Mouse (Mus musculus): ENCODE measurements around the gene Lsg1.

Gene Lsg1

DNA sequence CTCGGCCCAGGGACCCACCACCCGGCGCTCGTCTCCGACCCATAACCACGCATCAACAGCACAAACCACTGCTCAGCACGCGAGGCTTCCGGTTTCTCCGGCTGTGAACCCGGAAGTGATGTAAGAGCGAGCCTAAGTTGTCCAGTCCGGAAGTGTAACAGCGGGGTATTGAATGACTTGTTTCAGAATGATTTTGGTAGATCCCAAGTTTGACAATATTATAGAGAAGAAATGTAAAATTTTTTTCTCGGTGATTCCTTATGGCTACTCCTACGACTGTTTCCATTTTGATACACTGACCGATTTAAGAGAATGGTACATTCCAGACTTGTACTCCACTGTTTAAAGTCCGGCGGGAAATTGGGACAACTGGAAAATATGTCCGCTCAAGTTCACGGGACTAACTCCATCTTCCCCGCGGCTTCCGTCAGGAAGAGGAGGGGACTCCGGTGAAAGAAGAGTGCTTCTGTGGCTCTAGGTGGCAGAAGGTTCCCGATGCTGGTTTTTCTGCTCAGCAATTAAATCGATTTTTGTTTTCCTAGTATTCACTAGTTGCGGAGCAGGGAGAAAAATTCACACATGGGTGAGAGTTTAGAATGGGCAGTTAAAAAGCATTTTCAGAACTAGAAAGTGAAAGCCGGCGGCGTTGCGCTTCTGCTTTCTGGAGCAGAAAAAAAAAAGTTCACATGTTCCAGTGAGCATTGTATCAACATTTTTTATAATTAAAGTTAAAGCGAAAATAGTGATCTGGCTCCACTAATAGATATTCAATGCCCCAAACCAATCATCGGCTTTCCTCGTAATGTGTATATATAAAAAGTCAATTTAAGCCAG lies at the start of gene Lsg1:
Gene Lsg1, minus strand, starts transcription at position 99 of the 834 bp plus-strand sequence.
- DNase-seq (ENCODE audit: low spot score), result peak; percentile 35

DNA sequence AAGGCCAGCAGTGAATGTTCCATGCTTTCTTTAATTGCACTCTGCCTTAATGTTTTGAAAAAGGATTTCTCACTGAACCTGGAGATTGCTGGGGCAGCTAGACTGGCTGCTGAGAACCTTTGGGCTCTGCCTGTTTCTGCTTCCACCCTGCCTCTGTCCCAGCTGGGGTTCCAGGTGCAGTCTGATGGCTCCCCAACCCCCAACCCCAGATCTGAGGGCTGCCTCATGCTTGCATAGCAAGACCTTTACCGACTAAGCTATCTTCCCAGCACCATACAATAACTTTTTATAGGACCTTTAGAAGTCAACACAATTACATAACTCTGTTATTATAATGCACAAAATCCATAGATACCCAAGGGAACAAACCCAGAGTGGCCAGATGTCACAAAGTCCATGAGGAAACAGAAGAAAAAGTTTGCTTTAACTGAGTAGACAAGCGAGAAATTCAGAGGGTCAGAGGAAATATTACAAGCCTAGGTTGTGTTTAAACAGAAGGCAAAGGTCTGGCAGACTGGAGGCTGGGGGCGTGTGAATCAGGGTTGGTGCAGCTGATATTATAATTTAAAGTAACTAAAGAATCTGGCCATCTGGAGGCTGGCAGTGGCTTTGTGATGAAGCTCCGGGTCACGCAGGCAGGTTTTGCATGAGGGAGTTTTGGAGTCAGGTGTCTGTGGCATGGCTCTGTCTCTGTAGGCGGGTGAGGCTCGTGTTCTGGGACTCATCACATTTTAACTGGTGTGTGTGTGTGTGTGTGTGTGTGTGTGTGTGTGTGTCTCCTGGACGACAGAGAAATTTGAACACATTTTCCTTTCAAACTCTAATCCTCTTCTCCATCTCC lies 46.7 kb upstream of the Lsg1 start:
- no peak for DNase-seq (ENCODE audit: low spot score)

DNA sequence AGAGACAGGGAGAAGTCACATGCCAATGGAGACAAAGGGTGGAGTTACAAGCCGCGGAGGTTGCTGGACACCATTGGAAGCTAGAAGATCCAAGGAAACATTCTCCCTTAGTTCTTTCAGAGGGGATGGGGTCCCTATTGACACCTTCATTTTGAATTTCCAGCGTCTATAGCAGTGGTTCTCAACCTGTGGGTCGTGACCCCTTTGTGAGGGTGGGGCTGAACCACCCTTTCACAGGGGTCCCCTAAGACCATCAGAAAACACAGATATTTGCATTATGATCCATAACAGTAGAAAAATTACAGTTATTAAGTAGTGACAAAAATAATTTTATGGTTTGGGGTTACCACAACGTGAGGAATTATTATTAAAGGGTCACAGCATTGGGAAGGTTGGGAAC lies 42.1 kb upstream of the Lsg1 start:
- no peak for DNase-seq (ENCODE audit: low spot score)

DNA sequence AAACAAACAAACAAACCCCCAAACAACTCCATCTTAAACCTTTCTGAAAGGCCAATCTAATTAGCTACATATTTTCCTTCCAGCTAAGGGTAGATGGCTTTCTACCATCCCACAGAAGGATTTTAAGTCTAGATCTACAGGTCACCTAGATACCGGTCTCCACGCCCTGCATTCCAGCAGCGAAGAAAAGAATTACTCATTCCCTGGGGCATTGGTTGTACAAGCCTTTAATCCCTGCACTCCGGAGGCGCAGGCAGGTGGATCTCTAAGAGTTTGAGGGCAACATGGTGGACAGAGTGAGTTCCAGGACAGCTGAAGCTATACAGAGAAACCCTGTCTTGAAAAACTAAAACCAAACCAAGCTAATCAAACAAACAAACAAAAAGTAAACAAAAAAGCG lies 41.0 kb upstream of the Lsg1 start:
- DNase-seq (ENCODE audit: low spot score), result no peak

DNA sequence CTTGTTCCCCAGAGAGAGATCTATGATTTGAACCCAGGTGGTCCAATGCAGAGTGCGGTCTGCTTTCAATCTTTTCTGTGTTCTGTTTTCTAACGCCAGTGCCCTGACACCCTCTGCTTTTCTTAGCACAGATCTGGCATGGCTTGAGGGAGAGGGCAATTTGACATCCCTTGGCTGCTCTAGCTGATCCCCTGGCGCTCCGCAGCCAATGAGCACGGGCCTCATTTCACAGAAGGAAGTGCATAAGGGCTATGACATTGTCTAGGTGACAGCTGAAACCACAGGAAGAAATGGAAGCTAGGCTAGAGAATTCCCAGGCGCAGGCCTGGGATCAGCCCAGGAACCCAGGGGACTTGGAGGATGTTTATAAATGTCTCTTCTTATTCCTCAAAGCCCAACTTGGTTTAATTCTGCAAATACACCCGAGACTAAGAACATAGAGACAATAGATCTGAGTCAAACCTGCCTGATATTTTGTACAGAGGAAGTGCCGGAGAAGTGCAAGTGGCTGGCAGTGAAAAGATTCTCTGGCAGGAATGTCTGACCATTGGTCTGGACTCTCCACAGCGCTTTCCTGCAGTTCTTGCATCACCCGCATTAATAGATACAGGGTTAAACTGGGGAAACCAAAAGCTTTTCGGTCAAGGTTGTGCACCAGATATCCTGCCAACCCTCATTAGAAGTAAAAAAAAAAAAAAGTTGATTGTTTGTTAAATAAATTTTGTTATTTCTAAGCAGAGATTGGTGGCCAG lies 40.4 kb upstream of the Lsg1 start:
- no peak for DNase-seq (ENCODE audit: low spot score)

DNA sequence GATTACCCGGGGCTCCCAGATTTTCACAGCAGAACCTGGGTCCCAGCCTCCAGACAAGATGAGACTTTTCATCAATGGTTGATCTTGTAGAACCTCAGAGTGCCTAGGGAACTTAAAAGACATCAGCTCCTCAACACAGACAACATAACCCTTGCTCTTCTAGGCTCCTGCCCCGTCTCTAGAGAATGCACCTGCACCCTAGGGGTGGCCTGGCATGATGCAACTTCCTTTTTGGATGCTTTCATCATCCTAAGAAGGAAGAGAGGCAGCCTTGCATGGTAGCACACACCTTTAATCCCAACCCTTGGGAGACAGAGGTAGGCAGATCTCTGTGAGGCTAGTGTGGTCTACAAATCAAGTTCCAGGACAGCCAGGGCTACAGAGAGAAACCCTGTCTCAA lies 37.2 kb upstream of the Lsg1 start:
- no peak for DNase-seq (ENCODE audit: low spot score)

DNA sequence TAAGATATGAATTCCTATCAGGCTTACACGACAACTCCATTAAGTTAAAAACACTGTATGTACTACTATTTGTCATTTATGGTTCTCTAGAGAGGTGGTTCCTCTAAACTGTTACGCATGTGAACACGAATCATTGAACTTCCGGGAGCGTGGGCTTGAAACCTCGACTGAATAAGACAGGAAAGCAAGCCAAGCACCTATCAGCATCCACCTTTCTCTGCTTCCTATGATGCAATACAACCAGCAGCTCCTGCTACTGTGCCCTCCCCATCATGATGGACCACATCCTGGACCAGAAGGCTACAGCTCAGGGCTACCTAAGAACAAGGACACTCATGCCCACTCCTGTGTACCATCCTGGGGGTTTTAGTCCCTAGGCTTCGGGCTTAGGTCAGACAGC lies 36.3 kb upstream of the Lsg1 start:
- DNase-seq (ENCODE audit: low spot score), result no peak

DNA sequence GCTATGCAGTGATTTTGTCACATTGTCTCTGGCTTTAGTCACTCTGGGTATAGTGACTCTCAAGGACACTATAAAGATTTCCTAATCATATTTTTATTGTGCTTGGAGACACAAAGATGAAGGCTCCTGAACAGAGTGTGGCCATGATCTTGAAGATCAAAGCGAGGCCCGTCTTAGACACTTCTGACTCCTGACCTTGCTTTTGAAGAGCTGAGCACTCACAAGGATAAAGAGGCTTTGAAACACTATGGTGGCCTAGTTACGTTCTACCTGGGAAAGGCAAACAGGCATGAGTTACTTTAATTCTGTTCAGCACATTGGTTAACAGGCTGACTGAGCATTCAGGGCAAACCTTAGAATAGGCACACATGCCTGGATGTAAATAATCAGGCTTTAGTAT lies 28.9 kb upstream of the Lsg1 start:
- no peak for DNase-seq (ENCODE audit: low spot score)

DNA sequence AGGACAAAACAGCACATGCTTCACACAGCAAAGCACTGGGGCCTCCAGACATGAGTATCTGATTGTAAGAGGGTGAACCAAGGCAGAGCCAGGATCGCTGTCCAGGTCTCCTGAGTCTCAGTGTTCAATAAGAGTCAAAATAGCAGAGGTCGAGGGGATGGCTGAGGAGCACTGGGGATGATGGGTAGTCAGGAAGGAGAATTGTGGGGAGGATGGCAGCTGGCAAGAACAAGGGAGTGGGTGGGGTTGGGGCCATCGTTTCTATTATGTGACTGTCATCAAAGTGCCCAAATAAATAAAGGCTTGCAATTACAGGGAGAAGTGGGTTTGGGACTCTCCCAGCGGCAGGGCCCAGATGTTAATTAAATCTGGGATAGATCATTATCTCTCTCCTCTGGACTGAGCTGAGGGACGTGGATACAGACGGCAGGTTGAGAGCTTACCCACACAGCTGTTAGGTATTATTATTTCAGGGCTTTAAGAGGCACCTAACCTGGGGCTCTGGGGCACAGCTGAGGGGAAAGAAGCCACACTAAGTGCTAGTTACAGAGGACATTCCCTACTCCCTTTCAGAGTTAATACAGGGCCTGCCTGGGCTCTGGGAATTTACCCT lies 27.4 kb upstream of the Lsg1 start:
- no peak for DNase-seq (ENCODE audit: low spot score)

DNA sequence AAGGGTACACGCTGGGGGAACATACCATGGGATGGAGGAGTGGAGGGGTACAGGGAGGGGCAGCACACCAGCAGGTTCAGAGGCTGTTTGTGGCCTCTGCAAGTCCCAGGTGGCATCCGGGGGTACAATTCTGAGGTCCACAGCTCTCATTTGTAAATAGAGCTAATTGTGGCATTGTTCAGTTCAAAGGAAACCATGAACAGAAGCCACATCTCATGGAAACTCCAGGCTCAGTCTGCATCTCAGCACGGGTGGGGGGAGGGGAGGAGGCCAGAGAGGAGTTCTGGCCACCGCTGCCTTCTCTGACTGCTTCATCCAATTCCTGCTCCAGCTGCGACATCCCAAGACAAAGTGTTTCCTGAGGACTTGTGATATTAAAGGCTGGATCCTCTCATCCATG lies 26.7 kb upstream of the Lsg1 start:
- DNase-seq (ENCODE audit: low spot score), result no peak

DNA sequence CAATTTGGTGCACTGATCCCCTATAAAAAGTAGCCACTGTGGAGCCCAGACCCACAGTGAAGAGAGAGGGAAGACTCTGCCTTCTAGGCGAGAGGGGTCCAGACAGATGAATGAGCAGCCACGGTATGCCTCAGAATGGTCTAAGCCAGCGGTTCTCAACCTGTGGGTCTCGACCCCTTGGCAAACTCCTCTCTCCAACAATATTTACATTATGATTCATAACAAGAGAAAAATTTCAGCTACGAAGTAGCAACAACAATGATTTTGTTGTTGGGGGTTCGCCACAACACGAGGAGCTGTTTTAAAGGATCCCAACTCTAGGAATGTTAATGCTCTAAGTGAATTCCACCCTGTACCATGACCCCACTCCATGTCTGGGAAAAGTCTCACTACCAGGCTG lies 25.7 kb upstream of the Lsg1 start:
- DNase-seq (ENCODE audit: low spot score), result no peak

DNA sequence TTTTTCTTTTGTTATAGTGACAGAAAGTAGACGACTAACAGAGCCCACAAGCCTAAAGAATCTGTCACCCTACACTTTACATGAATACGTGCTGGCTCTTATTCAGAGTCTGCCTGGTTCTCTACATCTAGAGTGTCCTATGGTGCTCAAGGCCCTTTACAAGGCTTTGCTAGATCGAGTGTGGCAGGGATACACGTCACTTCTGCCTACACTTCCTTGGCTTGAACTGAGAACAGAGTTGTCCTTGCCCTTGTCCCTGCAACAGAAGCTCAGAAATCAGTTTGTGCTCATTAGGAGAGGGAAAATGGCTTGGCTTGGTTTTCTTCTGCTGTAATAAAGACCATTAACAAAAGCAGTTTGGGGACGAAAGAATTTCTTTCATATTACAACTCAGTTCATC lies 23.9 kb upstream of the Lsg1 start:
- no peak for DNase-seq (ENCODE audit: low spot score)

DNA sequence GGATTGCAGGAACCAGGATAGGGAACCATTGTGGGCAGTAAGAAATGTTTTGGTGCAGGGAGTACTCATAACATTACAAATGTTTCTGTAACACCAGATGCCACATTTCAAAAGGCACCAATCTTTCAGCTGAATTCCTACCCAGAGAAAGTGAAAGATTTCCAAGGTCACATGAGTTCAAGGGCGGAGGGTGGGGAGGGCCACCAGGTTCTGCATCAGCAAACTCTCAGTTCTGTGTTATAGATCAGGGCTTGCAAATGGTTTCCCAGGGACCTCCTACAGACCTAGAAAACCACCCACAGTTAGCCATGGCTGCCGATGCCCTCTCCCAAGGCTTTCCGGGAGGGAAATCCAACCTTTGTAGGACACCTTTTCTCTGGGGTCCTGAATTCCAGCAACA lies 20.5 kb upstream of the Lsg1 start:
- DNase-seq (ENCODE audit: low spot score), result no peak

DNA sequence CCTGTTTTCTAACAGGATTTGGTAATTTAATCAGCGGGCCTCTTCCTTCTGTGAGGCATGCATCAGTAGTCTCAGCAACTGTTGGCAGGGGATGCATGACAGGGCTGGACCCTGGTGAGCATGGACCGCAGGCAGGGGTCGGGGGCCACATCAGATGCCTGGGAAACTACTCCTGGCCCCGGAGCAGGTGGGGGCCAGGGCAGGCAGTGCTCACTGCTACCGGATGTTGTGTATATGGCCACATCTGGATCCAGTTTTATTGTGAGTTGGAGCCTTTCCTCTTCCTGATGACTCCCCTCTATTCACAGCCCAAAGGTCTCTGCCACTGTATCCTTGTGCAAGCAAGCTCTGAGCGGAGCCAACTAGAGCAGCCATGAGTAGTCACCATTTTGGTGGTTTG lies 18.1 kb upstream of the Lsg1 start:
- no peak for DNase-seq (ENCODE audit: low spot score)

DNA sequence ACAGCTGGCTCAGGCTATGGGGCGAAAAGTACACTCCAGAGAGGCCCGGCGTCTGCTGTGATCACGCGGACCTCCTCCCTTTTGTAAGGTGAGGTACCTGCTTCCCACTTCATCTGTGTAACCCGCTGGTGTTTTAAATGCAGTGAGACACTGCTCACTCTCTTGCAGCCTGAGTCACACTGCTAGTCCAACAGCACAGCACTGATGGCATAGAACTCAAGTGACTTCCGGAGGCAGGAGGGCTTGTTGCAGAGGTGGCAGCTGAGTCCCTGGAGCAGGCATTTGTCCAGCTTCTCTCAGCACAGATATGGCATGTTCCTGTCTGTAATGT lies 17.4 kb upstream of the Lsg1 start:
- DNase-seq (ENCODE audit: low spot score), result no peak

DNA sequence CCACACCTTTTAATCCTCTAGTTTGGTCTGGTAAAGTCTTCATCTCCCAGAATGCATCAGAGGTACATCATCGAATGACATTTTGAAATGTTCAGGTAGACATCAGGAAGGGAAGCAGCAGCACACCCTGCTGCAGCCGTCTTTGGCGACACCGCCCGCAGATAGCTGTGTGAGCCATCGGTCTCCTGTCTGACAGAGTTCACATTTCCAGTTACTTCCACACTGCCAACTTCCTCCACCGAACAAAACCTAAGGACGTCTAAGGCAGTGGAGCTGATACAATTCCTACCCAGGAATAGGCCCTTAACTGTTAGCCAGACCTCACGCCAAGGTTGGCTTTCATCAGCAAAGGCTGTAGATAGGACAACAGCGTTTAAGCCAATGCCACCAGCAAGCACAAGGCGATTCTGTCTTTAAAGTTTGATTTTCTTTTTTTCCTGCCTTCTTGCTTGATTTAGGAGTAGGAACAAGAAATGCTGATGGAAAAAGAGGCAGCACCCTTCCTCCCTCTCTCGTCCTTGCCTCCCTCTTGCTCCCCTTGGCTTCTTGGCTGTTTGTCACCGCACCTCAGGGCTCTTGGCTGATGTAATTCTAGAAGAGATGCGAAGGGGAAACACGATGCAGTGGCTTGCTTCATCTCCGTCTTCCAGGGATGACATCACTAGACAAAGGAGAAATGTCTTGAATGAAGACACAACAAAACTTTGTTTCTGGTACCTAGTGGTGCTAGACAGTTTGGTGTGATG lies 16.8 kb upstream of the Lsg1 start:
- no peak for DNase-seq (ENCODE audit: low spot score)

DNA sequence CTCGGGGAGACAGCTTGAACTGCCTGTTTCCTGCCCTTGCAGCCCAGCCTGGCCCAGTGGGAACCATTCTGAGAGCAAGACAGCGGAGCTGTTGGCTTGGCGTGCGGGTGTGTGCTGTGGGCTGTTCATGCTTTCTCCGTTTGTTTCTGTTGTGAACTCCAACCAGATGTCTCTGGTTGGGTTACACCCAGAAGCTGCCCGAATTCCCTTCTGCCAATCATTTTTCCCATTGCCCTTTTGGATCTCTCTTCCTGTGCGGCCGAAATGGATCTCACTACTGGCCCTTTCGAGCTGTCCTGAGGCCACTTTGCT lies 16.1 kb upstream of the Lsg1 start:
- DNase-seq (ENCODE audit: low spot score), result no peak

DNA sequence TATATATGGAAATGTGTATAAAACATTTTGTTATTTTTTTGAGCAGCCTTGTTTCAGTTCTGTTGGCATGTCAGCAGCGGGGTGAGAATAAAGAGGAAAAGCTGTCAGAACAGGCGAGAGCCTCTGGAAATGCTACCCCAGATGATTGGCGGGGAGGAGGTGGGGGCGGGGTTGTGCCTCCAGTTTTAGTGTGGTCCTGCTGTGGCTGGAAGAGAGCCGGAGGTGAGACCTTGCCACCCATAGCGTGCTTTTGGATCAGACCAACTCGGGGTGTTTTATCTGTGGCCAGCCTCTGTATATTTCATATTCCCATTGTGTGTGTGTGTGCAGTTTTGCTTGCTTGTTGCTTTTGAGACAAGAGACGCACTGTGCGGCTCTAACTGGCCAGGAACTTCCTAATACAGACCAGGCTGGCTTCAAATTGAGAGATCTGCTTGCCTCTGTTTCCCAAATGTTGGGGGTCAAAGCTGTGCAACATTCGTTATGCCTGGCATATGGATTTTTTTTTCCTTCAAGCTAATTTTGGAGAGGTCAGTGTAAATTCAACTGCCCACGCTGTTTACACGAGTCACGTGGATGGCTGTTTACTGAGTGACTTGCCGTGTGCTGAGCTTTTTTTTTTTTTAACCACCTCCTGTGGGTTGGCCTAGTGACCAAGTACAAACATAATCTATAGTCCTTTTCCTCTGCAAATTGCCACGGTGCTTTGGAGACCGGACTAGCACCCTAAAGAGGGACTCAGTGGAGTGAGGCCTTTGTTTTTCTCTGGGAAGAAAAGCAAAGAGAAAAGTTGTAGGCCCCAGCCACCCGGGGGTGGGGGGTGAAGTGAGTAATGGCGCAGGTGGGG lies 15.5 kb upstream of the Lsg1 start:
- no peak for DNase-seq (ENCODE audit: low spot score)

DNA sequence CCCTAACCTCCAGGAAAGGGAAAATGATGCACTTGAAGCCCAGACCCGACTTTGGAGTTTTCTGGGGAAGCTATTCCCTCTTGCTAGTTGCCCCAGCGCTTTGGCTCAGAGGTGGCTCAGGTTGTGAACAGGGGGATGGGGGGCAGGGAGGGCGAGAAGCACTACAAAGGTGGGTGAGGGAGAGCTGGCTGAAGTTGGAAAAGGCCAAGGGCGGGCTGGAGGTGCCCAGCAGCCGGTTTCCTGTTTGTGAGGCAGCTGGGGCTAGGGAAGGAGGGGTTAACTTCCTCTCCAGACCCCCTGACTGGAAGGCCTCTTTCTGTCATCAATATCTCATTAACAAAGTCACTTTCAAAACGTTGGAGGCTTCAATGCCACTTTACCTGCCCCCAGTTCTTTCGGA lies 14.6 kb upstream of the Lsg1 start:
- no peak for DNase-seq (ENCODE audit: low spot score)

DNA sequence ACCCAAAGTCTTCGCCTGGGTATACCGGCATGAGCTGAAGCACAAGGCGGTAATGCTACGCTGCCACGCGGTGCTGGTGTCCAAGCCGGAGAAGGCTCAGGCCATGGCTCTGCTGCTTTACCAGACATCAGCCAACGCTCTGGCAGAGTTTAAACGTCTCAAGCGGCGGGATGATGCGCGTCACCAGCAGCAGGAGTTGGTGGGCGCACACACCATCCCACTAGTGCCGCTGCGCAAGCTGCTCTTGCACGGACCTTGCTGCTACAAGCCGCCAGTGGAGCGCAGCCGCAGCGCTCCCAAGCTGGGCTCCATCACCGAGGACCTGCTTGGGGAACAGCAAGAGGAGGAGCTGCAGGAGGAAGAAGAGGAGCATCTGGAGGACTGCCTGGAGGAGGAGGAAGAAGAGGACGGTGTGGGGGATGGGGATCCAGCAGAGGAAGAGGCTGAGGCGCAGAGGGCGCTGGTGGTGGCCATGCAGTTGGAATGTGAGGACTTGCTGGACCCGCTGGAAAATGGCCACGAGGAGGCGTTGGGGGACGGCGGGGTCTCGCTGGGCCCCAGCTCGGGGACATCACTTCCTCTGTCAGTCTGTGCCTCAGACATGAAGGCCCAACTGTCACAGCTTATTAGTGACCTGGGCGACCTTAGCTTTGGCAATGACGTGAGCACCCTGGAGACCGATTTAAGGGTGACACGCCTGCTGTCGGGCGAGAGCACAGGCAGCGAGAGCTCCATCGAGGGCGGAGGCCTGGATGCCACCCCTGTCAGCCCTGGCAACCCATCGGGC lies 13.8 kb upstream of the Lsg1 start:
- no peak for DNase-seq (ENCODE audit: low spot score)
